Mouse (Mus musculus) ES-Bruce4 (cell line): ENCODE measurements at regions not wholly inside any gene's neighbourhood (a gene's known extent, or its start where the extent isn't known, plus 50 kb on each side); places are given as distances from the start of the nearest gene placed in this dataset.

ENCODE experiments used
- H3K27ac ChIP-seq: 2 replicates; pipeline ENCODE4 v1.5.1; 2012; ENCODE audit warnings: low read length, inconsistent platforms; ENCODE audit not compliant: insufficient read depth
- H3K27me3 ChIP-seq: 2 replicates; pipeline ENCODE4 v1.6.1; 2012; ENCODE audit warnings: mild to moderate bottlenecking, low read length, inconsistent platforms; ENCODE audit not compliant: control insufficient read depth, poor library complexity, insufficient read depth, severe bottlenecking
- H3K36me3 ChIP-seq: 2 replicates; pipeline ENCODE4 v1.6.1; 2012; ENCODE audit warnings: inconsistent platforms, mild to moderate bottlenecking, low read length, moderate library complexity; ENCODE audit not compliant: control insufficient read depth, poor library complexity, insufficient read depth, severe bottlenecking
- H3K4me1 ChIP-seq: one replicate; pipeline ENCODE4 v1.8.1; 2011; ENCODE audit warnings: low read length; ENCODE audit not compliant: control insufficient read depth, insufficient read depth
- H3K4me3 ChIP-seq: 2 replicates; pipeline ENCODE4 v1.5.1; 2011; ENCODE audit warnings: low read depth, mild to moderate bottlenecking, low read length
- H3K9ac ChIP-seq: 2 replicates; pipeline ENCODE4 v1.6.1; 2012; ENCODE audit warnings: low read depth, mild to moderate bottlenecking, inconsistent platforms; ENCODE audit not compliant: poor library complexity, severe bottlenecking
- H3K9me3 ChIP-seq: replicated peaks from 2 replicates; pipeline ENCODE4 v1.6.1; 2012; ENCODE audit warnings: mild to moderate bottlenecking, low read length, inconsistent platforms; ENCODE audit not compliant: control insufficient read depth, poor library complexity, insufficient read depth, severe bottlenecking
- CTCF ChIP-seq: IDR thresholded peaks from one replicate; pipeline ENCODE4 v1.8.1; 2011; ENCODE audit warnings: low read depth, low read length
- EP300 ChIP-seq: IDR thresholded peaks from 2 replicates; pipeline ENCODE4 v1.6.1; 2011; ENCODE audit warnings: low read depth, low read length; ENCODE audit not compliant: insufficient read depth
- POLR2A ChIP-seq: IDR thresholded peaks from one replicate; pipeline ENCODE4 v1.8.1; 2011; ENCODE audit warnings: low read length; ENCODE audit not compliant: insufficient read depth

DNA sequence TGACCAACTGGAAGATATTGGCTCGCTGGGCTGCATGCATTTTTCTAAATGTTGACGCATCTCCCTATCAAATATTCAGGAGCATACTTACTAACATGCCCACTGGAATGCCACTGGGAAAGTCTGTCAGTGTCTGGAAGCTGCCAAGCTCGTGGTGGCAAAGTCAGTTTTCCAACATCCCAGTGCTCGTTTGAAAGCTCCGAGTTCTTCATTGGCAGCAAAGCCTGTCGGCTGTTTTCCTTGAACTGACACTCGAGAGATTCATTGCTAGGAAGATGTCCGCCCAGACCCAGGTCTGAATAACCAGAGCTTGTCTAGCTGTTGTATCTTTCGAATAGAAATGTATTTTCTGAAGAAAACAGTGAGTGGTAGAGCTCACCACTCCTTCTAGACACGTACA is 72.1 kb downstream of the Fam43a start:
- no peaks in the 10 kb centered on the region for H3K27me3 ChIP-seq
- H3K36me3 ChIP-seq: no peaks in the 10 kb centered on the region
- H3K27ac ChIP-seq: no peak overlapping the region
- no peak overlapping the region for H3K9ac ChIP-seq
- TF ChIP-seq EP300 (no peak), CTCF (no peak), POLR2A (no peak)
- H3K4me1 ChIP-seq: peaks cover 2% of the 10 kb centered on the region
- H3K9me3 ChIP-seq: no peaks in the 10 kb centered on the region
- H3K4me3 ChIP-seq: no peak overlapping the region

DNA sequence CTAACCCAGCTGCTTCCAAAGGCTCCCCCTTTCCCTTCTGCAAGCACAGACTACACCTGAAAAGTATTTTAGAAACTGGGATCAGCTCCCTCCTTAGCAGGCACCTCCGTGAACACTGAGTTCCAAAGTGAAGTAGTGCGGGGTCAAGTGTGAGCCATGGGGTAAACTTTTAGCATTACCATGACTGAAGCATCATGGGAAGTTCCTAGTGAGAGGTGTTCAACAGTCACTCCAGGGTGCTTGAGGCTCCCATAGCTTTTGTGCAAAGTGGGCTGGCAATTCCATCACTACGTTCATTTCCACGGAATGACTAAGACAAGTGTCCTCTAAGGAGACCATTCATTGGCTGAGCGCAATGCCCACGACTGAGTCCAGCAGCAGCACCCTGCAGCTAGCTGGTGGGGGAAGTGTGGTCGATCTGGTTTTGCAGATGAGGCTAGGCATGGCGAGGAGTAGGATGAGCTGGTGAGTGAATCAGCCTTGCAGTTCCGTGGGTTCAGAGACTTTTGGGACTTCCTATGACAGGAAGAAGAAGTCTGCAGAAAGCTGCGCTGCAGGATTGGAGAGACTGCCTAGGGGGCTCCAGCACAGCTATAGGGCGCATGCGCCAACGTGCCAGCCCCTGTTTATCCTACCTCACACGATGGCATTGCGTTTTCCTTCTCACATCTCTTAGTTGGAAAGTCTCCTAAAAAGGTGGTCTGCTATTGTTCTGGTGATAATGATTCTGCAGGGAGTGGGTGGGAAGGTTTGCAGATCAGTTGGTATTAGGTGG is 73.4 kb downstream of the Fam43a start:
- Histone ChIP-seq H3K36me3 (no peaks in the 10 kb centered on the region), H3K4me3 (no peak overlapping the region), H3K9me3 (no peaks in the 10 kb centered on the region), H3K27ac (no peak overlapping the region), H3K27me3 (no peaks in the 10 kb centered on the region), H3K4me1 (peaks cover 2% of the 10 kb centered on the region), H3K9ac (no peak overlapping the region)
- TF ChIP-seq EP300: no peak
- no peak for TF ChIP-seq POLR2A
- TF ChIP-seq CTCF: no peak

DNA sequence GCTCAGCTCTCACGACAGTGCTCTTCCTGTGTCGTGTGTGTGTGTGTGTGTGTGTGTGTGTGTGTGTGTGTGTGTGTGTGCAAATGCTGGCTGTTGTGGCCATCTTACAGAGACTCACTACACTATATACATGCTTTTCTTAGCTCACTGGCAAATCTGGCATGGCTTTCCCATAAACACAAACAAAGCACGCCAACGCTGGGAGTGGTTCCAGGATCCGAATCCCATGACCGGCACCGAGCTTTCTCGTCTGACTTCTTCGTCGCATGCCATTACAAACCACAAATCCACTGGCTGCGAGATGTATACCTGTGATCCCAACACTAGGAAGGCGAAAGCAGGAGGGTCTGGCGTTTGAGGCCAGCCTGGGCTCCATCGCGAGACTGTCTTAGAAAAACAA is 74.1 kb downstream of the Fam43a start:
- Histone ChIP-seq H3K4me3 (no peak overlapping the region), H3K27ac (no peak overlapping the region)

DNA sequence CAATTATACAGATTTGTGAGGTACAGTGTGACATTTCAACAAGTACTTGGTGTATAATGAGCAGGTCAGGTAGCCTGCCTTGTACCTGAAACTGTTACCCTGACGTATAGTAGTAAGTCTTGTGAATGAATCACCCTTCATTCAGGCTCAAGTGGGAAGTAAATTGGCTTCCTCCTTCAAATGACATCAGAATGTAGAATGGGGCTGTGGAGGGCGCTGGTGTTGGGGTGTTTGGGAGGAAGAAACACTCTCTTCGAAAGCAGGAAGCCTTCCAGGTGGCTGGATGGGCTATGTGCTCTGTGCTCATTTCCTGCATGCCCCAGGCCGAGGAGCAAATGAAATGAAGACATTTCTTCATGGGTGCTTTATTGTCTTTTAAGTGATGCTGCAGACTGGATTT is 76.3 kb downstream of the Fam43a start:
- Histone ChIP-seq H3K9me3 (no peaks in the 10 kb centered on the region), H3K27ac (no peak overlapping the region), H3K4me3 (no peak overlapping the region), H3K36me3 (no peaks in the 10 kb centered on the region), H3K27me3 (no peaks in the 10 kb centered on the region), H3K4me1 (peaks cover 2% of the 10 kb centered on the region), H3K9ac (no peak overlapping the region)
- TF ChIP-seq CTCF (no peak), EP300 (no peak), POLR2A (no peak)

More for the DNA sequence above, 74.1 kb downstream of the Fam43a start:
- Histone ChIP-seq H3K36me3 (no peaks in the 10 kb centered on the region), H3K9me3 (no peaks in the 10 kb centered on the region), H3K4me1 (peaks cover 2% of the 10 kb centered on the region), H3K27me3 (no peaks in the 10 kb centered on the region), H3K9ac (no peak overlapping the region)
- no peak for TF ChIP-seq CTCF
- TF ChIP-seq EP300: no peak
- no peak for TF ChIP-seq POLR2A

DNA sequence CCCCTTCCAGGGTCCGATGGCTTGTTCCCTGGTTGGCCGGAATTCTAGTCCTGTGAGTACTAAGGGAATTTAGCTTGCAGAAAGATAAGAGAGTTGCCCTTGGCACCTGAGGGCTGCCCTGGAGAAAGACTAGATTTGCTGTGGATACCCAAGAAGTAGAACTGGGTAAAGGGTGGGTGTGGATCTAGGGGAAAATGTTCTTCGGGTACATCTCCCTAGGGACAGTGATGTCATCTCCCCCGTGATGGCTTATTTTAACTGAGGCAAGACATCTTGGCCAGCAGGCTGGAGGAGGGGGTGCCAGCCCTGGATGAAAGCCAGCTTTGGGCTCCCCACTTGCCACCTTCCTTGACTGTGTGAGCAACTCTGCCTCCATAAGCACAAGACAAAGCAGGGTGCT is 77.5 kb downstream of the Fam43a start:
- Histone ChIP-seq H3K9ac (no peak overlapping the region), H3K9me3 (no peaks in the 10 kb centered on the region), H3K27ac (no peak overlapping the region), H3K36me3 (no peaks in the 10 kb centered on the region), H3K4me1 (peaks cover 2% of the 10 kb centered on the region), H3K27me3 (no peaks in the 10 kb centered on the region), H3K4me3 (no peak overlapping the region)
- no peak for TF ChIP-seq EP300
- no peak for TF ChIP-seq POLR2A
- TF ChIP-seq CTCF: no peak

DNA sequence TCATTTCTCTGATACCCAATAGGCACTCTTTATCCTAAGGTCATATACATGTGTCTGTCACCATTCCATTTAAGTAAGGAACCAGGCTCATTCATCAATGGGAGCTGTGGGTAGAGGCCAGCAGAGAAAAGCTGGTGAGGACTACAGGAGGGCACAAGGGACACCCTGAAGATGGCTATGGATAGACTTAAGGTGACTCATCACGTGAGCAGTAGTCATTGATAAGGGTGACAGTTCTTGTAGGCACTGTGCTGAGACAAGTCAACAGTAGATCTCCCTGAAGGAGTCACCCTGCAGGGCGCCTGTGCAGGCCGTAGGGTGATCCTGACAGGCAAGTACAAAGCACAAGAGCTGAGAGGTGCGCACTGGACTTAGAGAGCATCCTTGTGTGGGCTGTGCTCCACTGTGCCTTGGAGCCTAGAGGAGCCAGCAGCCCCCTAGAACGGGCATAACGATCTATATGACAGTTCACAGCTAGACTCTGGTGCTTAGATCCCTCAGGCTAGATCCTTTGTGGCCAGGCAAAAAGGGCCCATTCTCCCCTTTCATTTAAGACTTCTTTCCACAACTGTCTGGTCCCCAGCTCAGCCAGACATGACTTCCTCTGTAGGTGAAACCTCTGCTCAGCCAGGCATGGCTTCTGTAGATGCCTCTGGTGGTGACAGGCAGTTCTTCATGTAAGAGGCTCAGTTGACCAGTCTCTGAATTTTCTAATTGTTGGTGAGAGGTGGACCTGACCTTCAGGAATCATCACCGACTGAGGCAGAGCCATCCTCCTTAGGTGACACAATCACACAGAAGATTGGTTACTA is 78.6 kb downstream of the Fam43a start:
- Histone ChIP-seq H3K36me3 (no peaks in the 10 kb centered on the region), H3K27me3 (no peaks in the 10 kb centered on the region), H3K9ac (no peak overlapping the region), H3K4me3 (no peak overlapping the region), H3K9me3 (no peaks in the 10 kb centered on the region), H3K27ac (no peak overlapping the region), H3K4me1 (peaks cover under 1% of the 10 kb centered on the region)
- no peak for TF ChIP-seq POLR2A
- no peak for TF ChIP-seq CTCF
